Mouse (Mus musculus) T-helper 1 cell (primary cell): ENCODE data around the gene Osgin1.

Source experiments
- in situ Hi-C: fragments of 300-600 bp; cut with MboI, MseI; formaldehyde crosslinking; loops from one replicate; pipeline ENCODE4 v1.15.1; 2025; ENCODE audit warnings: high pct_unique_total_duplicates

The Osgin1 gene

GRCm38 (mm10) chr8:119423631-119424141 lies 10.2 kb upstream of the Osgin1 start:
- in situ Hi-C loops, result no loop called here

DNA sequence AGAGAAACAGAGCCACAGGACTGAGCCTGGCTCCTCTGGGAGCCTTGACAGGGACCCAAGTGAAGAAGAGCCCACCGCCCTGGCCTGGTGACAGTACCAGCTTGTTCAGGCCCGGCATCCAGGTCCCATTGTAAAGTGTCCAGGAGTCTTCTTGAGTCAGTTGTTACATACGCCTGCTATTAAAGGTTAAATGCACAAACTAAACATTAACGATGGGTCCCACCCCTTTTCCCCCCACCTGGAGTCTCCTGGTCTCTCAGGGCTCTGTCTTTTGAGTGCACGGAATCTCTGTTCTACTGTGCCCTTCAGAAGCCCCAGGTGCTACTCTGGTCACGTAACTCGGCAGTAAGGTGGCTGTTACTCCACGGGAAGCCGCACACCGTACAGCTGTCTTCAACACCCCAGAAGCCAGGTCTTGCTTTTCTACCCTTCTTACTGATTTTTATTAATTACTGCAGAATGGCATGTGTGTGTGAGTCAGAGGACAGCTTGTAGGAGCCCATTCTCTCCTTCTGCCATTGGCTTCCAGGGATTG lies 9.7 kb upstream of the Osgin1 start:
- in situ Hi-C loops, result no loop called here

GRCm38 (mm10) chr8:119424740-119425139 lies 9.2 kb upstream of the Osgin1 start:
- in situ Hi-C loops, result no loop called here

GRCm38 (mm10) chr8:119425533-119425932 lies 8.4 kb upstream of the Osgin1 start:
- in situ Hi-C loops, result no loop called here

- in situ Hi-C loops, result no loop called here
These were observed 7.7 kb upstream of the Osgin1 start for GRCm38 (mm10) chr8:119426069-119426735.

DNA sequence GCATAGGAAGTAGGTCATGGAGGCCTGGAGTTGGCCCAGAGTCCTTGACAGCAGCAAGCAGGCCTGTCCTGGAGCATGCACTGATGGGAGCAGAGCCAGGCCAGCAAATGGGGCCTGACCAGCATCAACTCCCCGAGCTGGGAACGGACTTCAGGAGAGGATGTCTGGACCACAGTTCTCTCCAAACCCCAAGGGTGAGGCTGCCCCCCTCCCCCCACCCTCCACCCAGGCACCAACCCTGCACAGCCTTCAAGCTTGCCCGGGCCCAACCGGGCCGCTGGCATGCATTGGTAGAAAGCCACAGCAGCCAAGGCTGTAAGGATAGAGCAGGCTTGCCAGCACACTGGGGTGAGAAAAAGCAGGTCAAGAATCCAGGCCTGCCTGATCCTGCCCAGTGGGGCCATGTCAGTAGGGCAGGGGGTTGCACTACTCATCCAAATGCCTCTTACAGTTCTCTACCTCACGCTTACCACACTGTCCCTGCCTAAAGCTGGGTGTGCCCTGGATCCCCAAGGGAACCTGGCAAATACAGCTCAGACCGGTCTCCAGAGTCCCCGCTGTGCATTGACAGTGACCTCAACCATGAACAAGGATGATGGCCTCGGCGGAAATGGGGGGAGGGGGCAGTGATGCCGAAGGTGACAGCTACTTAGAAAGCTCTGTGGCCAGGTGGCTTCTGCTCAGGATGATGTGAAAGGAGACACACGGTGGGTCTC lies 6.1 kb upstream of the Osgin1 start:
- in situ Hi-C loops, result no loop called here

DNA sequence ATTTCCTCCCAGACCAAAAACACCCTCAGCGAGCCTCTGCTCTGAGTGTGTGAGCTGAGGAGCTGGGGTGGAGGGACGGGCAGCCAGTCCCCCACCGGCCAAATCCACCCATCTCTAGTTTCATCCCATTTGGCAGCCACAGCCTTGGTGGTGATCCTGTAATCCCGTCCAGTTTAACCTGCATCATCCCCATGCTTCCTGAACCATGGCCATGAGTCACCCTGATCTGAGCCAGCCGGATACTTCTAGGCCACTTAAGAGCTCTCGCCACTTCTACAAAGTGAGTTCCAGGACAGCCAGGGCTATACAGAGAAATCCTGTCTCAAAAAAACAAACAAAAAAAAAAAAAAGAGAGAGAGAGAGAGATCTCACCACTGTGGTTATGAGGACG lies 5.6 kb upstream of the Osgin1 start:
- in situ Hi-C loops, result no loop called here

DNA sequence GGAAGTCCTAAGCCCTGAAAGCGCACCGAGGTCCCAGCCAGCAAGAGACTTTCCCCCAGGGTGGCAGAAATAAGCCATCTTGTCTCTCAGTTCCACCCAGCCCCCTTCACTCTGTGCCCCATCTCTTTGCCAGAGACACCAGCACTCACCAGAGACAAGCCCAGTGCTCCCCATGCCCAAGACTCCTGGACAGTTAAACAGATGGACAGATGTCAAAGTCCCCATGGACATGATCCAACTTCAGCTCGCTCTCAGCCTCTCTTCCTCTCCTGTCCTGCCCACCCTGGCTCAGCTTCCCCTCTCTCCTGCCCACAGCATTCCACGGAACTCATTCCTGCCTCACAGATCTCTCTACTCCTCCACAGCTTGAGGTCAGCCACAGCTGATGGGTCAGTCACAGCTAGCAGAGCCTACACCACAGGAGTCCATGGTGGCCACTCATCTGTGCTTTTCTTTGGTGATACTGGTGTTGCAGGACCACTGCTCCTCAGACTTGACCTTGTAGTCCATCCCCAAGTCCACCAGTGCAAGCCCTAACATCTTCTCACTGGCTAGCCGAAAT lies 5.1 kb upstream of the Osgin1 start:
- in situ Hi-C loops, result no loop called here

DNA sequence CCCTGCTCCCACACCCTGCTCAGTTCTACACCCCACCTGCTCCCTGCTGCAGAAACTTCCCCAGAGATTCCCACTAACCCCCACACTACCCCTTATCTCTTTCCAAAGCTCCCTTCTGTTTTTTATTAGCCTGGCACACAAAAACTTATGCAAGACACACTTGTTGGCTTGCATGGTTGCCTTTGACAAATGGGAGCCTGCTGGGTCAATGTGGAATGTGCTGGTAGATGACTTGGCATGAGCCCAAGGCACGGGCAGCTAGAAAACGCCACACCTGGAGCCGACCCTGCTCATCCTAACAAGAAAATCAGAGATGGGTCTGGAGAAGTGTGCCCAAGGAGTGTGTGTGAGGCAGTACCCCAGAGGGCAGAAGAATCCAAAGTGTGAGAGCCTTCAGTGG lies 4.4 kb upstream of the Osgin1 start:
- in situ Hi-C loops, result no loop called here

GRCm38 (mm10) chr8:119430250-119430649 lies 3.7 kb upstream of the Osgin1 start:
- in situ Hi-C loops, result no loop called here

GRCm38 (mm10) chr8:119430690-119431089 lies 3.2 kb upstream of the Osgin1 start:
- in situ Hi-C loops, result no loop called here

GRCm38 (mm10) chr8:119432372-119432771 lies 1.6 kb upstream of the Osgin1 start:
- in situ Hi-C loops, result no loop called here

DNA sequence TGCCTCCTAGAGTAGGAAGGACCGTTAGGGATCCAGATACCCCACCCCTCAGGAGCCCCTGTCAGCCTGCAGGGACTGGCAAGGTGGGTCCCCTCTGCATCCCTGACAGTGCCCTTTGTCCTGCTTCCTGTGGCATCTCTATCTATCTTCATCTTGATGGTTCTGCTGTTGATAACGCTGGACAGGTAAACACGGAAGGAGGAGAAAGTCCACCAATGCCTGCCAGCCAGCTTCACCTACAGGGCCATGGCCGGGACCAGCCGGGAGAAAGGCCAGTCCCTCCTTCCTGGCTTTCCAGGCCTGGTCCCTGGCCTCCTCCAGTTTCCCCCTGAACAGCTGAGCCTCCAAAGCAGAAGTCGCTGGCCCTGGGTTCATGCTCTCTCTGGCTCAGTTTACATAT lies 645 bp downstream of the Osgin1 start:
- in situ Hi-C loops, result no loop called here

GRCm38 (mm10) chr8:119435527-119435926 lies 1.6 kb downstream of the Osgin1 start:
- in situ Hi-C loops, result no loop called here

DNA sequence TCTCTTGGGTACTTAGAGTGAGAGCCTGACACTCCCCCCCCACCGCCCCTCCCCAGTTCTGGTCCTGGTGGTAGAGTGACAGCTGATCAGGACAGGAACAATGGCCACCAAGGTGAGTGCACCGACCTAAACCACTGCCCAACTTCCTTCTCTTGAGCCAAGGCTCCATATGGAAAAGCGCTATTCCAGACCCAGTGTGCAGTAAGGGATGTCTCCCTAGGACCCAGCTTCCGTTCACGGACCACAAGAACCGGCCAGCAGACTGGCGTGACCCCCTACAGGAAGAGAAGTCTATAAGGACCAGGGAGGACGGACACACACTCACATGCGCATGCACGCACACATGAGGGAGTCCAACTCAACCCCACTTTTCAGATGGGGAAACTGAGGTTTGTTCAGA lies 2.4 kb downstream of the Osgin1 start:
- in situ Hi-C loops, result no loop called here

DNA sequence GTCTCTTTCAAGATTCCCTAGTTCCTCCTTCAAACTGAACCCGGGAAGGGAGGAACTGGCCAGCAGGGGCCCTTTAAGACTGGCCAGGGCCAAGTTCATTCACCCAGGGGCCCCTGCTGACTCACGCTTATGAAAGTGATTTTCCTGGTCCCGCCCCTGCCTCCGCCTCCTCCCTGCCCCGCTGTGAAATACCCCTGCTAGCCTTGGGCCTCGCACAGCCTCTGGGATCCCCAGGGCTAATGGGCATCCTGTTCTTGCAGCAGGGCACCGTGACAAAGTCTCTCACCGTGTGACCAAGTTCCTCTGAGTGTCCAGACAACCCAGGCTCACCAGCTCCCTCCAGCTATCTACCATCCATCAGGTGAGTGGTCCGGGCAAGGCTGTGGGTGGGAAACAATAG lies 3.0 kb downstream of the Osgin1 start:
- in situ Hi-C loops, result no loop called here

DNA sequence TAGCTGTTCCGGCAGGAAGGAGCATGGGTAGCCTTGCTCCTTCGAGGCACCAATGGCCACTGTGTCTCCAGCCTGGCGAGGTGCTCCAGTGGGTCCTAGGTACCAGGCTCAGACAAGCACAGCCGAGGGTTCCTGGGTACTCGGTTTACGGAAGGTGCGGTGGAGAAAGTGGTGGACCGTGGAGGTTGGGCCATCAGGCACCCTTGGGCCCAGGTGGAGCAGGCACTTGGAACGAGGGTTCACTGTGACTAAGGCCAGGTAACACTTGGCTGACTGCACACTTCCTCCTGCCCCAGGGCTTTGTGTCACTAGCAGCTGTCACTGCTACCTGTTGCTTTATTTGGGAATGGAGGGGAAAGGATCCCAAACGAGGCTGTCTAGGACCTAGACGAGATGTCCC lies 3.6 kb downstream of the Osgin1 start:
- in situ Hi-C loops, result no loop called here

- in situ Hi-C loops, result no loop called here
These were observed 5.0 kb downstream of the Osgin1 start for GRCm38 (mm10) chr8:119438876-119439275.

GRCm38 (mm10) chr8:119439424-119439823 lies 5.5 kb downstream of the Osgin1 start:
- in situ Hi-C loops, result no loop called here

- in situ Hi-C loops, result no loop called here
These were observed 5.9 kb downstream of the Osgin1 start for GRCm38 (mm10) chr8:119439893-119440249.

GRCm38 (mm10) chr8:119440250-119440951 lies 6.5 kb downstream of the Osgin1 start:
- in situ Hi-C loops, result no loop called here

DNA sequence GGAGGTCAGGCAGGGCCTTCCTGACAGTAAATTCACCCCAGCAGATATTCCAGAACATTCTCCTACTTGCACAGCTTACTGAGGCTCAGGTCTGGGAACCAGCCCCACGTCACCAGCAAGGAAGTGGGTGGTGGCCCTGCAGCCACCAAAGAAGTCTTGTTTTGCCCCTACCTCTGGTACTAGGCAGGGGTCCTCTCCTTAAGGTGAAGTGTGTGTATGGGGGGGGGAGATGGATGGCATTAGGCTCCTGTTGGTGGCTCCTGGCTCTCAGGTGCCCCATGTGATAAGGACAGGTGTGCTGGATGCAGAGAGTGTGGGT lies 7.0 kb downstream of the Osgin1 start:
- in situ Hi-C loops, result no loop called here
